Mouse (Mus musculus) heart, embryonic 13.5 days (tissue): ENCODE results near the gene Shank2. TPM values are rescaled to one million over a fixed set of nuclear protein-coding genes. Genes with fewer than 3 reads are reported as not detected.

ENCODE experiments used
- ATAC-seq: fragments of 200-750 bp; cut with Nextera tagmentation; 2 replicates; pipeline ENCODE4 v1.8.0; 2017; ENCODE audit warnings: moderate TSS enrichment; ENCODE audit not compliant: insufficient number of reproducible peaks, low FRiP score, low TSS enrichment; ENCODE audit errors: extremely low read depth
- H3K27ac ChIP-seq: fragments of 300-500 bp; sonication (generic); replicated peaks from 2 replicates; pipeline ENCODE4 v1.5.1; 2015; ENCODE audit warnings: moderate library complexity, mild to moderate bottlenecking, inconsistent platforms
- H3K27me3 ChIP-seq: fragments of 300-500 bp; sonication (generic); replicated peaks from 2 replicates; pipeline ENCODE4 v1.6.1; 2015; ENCODE audit warnings: mild to moderate bottlenecking, inconsistent platforms
- H3K36me3 ChIP-seq: fragments of 300-500 bp; sonication (generic); 2 replicates; pipeline ENCODE4 v1.6.1; 2015; ENCODE audit warnings: mild to moderate bottlenecking, inconsistent platforms
- H3K4me1 ChIP-seq: fragments of 300-500 bp; sonication (generic); 2 replicates; pipeline ENCODE4 v1.6.1; 2015; ENCODE audit warnings: inconsistent platforms
- H3K4me2 ChIP-seq: fragments of 300-500 bp; sonication (generic); 2 replicates; pipeline ENCODE4 v1.6.1; 2015; ENCODE audit warnings: inconsistent platforms, mild to moderate bottlenecking, moderate library complexity
- H3K4me3 ChIP-seq: fragments of 300-500 bp; sonication (generic); 2 replicates; pipeline ENCODE4 v1.5.1; 2015; ENCODE audit warnings: moderate library complexity, mild to moderate bottlenecking, inconsistent platforms
- H3K9ac ChIP-seq: fragments of 300-500 bp; sonication (generic); 2 replicates; pipeline ENCODE4 v1.6.1; 2015; ENCODE audit warnings: inconsistent platforms, mild to moderate bottlenecking, moderate library complexity
- H3K9me3 ChIP-seq: fragments of 300-500 bp; sonication (generic); 2 replicates; pipeline ENCODE4 v1.6.1; 2016; ENCODE audit warnings: inconsistent platforms
- WGBS: fragments of 180-500 bp; shearing (Covaris S2); methylation state at CpG from one replicate; pipeline ENCODE4 v1.1.7; 2015; ENCODE audit warnings: mixed read lengths; 5-methylcytosine and 5-hydroxymethylcytosine counted together
- polyA plus RNA-seq: library from polyadenylated mRNA; unstranded; fragments of >200 nt; fragmentation: Nextera tagmentation; extraction: Ambion mirVana; gene quantifications from 2 replicates; pipeline ENCODE4 v1.2.1, GENCODE M21; 2015

Shank2 gene
- polyA plus RNA-seq, 1 experiment from 2014 or later = 0.37 TPM

DNA sequence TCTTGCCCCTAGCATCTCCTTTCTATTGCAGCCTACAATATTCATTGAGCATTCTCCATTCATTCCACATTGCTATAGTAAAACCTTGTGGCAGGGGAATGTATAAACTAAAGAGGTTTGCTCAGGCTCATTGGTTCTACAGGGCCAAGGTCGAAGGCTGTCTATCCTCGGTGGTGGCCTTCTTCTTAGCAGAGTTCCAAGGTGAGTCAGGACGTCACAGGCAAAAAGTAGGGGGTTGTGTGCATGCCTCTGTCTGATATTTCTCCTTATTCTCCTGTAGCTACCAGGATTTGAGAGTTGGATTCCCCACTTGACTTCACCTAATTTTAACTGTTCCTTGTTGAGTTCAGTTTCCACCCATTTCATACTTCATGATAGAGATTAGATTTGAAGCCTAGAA lies 29.9 kb downstream of the Shank2 start:
- Histone ChIP-seq H3K4me3 (no peak overlapping the region), H3K36me3 (no peaks in the 10 kb centered on the region), H3K4me2 (no peak overlapping the region), H3K27ac (no peak overlapping the region), H3K9ac (no peak overlapping the region), H3K4me1 (peaks cover 6% of the 10 kb centered on the region; the same call in 1 of the 2 replicates), H3K27me3 (no peaks in the 10 kb centered on the region), H3K9me3 (no peaks in the 10 kb centered on the region)
- WGBS = 71% methylated on average over 3 of the region's 3 CpGs
- no peak for ATAC-seq

DNA sequence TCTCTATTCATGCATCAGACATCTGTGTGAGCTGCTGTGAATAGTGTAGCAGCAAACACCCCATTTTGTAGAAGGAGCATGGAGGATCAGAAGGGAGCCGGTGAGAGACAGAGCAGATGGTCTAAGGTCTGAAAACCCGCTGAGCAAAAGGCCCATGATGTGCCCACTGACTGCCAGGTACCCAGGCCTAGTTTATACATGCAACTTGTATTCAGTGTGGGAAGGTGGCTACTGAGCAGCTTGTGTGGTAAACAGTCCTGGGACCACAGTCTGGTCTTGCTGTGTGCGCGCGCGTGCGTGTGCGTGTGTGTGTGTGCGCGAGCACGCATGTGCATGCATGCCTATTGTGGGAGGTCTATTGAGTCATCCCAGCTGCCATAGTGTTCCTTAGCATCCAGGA lies 35.8 kb downstream of the Shank2 start:
- Histone ChIP-seq H3K4me2 (no peak overlapping the region), H3K27ac (no peak overlapping the region), H3K9ac (no peak overlapping the region), H3K9me3 (no peaks in the 10 kb centered on the region), H3K36me3 (no peaks in the 10 kb centered on the region), H3K4me1 (peaks cover 30% of the 10 kb centered on the region), H3K4me3 (no peak overlapping the region), H3K27me3 (no peaks in the 10 kb centered on the region)
- 94% methylated on average over 11 of the region's 11 CpGs for WGBS
- ATAC-seq = no peak

DNA sequence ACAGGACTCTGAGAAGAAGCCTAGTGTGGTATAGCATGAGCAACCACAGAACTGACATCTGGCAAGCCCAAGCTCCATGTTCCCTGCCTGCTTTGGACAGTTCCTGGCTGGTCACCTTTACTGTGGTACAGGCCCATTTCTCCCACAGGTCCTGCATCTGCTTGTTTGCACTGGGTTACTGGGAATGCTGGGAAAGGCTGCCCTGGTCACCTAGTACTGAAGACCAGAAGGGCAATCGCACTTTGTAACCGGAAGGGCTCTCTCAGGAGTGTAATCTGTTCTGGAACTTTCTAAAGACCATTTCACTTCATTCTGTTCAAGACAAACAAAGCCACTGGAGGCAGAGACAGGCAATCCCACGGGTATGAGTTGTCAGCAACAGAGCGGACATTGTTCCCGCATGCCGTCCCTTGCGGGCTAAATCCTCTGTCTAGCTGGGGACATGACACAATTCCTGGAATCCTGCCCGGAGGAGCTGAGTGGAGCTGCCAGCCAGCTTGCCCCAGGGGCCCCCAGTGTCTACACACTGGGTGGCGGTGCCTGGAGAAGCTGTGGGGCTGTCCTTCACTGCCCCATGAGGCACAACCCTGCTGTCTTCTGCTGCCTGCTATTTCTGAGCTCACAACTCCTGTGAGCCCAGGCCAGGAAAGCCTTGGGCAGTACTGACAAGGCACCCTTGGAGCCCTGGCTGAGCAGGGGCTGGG lies 36.4 kb downstream of the Shank2 start:
- peak overlapping the region; percentile 73 for H3K27ac ChIP-seq
- H3K36me3 ChIP-seq = no peaks in the 10 kb centered on the region
- WGBS = 26% methylated on average over 9 of the region's 9 CpGs
- peak; percentile 25; the same call in 1 of the 2 replicates for ATAC-seq
- no peaks in the 10 kb centered on the region for H3K27me3 ChIP-seq
- H3K4me2 ChIP-seq = peak overlapping the region; percentile 40; the same call in 1 of the 2 replicates
- no peaks in the 10 kb centered on the region for H3K9me3 ChIP-seq
- H3K4me3 ChIP-seq = no peak overlapping the region
- peaks cover 30% of the 10 kb centered on the region for H3K4me1 ChIP-seq
- H3K9ac ChIP-seq = peak overlapping the region; percentile 37; the same call in 1 of the 2 replicates

DNA sequence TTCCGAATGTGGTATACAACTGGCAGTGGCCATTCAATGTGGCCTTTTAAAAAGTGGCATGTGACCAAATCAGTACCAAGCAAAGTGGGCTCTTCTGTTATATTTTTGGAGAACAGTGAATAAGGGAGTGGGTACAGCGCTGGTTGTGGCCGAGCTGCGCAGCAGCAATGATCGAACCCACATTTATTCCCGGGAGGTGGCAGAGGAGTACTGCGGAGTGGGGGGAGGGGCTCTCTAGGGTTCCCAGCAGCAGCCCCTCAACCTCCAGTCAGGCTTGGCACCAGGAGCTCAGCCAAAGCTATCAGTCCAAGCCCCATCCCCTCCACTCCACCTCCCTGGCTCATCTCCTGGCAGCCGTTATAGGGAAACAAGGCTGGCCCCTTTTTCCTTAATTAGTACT lies 37.0 kb downstream of the Shank2 start:
- Histone ChIP-seq H3K36me3 (no peaks in the 10 kb centered on the region), H3K4me1 (peaks cover 30% of the 10 kb centered on the region), H3K27me3 (no peaks in the 10 kb centered on the region), H3K27ac (peak overlapping the region; percentile 73), H3K4me3 (no peak overlapping the region), H3K9ac (no peak overlapping the region), H3K9me3 (no peaks in the 10 kb centered on the region), H3K4me2 (peak overlapping the region; percentile 40; the same call in 1 of the 2 replicates)
- ATAC-seq = no peak
- 55% methylated on average over 8 of the region's 8 CpGs for WGBS

DNA sequence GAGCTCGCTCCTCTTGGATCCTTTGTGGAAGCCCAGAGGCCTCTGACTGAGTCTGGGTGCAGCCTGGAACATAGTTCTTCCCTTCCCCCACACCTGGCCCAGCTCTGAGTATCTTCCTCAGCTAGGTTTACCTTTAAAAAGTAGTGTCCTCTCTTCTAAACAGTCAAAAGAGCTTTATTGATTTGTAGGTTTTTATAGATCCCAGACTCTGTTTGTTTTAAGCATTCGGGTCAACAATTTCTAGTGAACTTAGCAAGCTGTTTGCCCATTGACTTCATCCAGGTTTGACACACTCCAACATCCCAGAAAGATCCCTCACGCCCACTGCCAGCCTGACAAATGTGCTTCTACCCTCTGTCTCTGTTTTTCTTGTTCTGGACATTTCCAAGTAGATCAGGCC lies 38.6 kb downstream of the Shank2 start:
- no peak overlapping the region for H3K9ac ChIP-seq
- 58% methylated on average over 3 of the region's 3 CpGs for WGBS
- H3K27ac ChIP-seq = no peak overlapping the region
- no peaks in the 10 kb centered on the region for H3K27me3 ChIP-seq
- H3K4me3 ChIP-seq = no peak overlapping the region
- ATAC-seq = no peak
- H3K9me3 ChIP-seq = no peaks in the 10 kb centered on the region
- peaks cover 39% of the 10 kb centered on the region for H3K4me1 ChIP-seq
- H3K4me2 ChIP-seq = no peak overlapping the region
- H3K36me3 ChIP-seq = no peaks in the 10 kb centered on the region

DNA sequence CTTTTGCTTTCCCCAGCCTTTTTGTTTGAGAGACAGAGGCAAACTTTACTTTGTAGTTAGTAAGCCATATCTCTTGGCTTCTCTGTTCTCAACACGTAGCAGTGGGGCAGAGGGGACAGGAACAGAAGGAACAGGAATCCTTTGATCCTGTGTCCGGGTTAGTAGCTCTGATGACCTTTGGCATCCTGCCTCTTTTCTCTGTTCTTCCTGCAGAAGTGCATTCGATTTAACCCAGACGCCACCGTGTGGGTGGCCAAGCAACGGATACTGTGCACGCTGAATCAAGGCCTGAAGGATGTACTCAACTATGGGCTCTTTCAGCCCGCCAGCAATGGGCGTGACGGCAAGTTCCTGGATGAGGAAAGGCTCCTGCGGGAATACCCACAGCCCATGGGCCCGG lies 50.3 kb downstream of the Shank2 start:
- Histone ChIP-seq H3K27me3 (peaks cover 11% of the 10 kb centered on the region; the same call in 1 of the 2 replicates), H3K27ac (no peak overlapping the region), H3K9ac (no peak overlapping the region), H3K4me2 (no peak overlapping the region), H3K36me3 (no peaks in the 10 kb centered on the region), H3K4me1 (peaks cover 26% of the 10 kb centered on the region), H3K9me3 (no peaks in the 10 kb centered on the region), H3K4me3 (no peak overlapping the region)
- ATAC-seq = no peak
- WGBS = 8% methylated on average over 12 of the region's 12 CpGs

DNA sequence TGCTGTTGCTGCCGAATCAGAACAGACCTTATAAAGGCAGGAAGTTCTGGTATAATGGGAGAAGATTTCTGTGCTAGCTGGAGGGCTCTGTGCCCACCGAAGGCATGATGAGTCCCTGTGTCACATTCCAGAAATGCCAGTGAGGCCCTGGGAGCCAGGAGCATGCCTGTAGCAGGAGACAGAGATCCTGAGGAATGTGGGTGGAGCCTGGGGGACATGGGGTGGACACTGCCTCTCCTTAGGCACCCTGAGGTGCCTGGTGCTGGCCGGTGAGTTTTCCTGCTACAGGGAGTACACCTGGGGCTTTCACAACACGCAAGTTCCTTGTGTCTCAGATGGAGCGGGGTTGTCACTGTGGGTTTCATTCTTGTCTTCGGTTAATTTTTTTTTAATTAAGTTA lies 53.5 kb downstream of the Shank2 start:
- WGBS = 48% methylated on average over 6 of the region's 6 CpGs
- H3K36me3 ChIP-seq = no peaks in the 10 kb centered on the region
- 0 out of 2 replicates have a peak overlapping the region, but pooled peaks have one; percentile 10 for H3K27ac ChIP-seq
- H3K27me3 ChIP-seq = peaks cover 4% of the 10 kb centered on the region; the same call in 1 of the 2 replicates
- H3K4me3 ChIP-seq = no peak overlapping the region
- H3K9me3 ChIP-seq = no peaks in the 10 kb centered on the region
- H3K9ac ChIP-seq = no peak overlapping the region
- no peak for ATAC-seq
- H3K4me1 ChIP-seq = peaks cover 26% of the 10 kb centered on the region
- peak overlapping the region; percentile 36; the same call in 1 of the 2 replicates for H3K4me2 ChIP-seq

DNA sequence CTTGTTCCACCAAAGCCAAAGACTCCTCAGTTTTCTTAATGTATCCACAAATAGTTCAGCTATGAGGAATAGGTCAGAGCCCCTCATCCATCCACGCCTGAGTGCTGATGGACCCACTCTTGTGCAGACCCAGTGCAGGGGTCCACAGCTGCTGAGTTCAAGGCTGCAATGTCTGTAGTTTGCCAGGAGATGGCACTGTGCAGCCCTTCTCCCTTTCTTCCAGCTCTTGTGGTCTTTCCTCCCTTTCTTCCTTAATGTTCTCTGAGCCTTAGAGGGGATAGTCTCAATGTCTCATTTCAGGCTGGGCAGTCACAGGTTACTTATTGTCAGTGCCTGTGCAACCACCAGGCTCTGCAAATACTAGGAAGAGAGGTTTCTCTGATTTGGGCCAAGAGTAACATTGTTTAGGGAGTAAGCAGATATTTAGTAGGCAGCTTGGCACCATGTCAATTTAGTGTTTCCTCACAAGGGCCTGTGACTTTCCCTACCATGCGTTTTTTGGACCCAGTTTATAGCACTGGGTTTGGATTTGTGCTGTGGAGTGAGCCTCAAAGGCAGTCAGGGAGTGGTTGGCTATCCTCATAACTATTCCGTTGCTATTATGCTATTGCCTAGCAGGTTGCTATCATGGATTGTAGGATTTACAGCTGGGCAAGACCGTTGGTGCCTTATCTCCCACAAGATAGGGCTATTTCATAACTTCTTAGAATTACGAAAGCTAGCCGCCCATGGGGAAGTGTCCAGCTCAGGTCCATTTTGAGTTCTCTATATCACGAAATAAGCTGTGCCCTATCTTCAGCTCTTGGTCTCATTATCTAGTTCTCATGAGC lies 54.2 kb downstream of the Shank2 start:
- Histone ChIP-seq H3K4me1 (peaks cover 26% of the 10 kb centered on the region), H3K36me3 (no peaks in the 10 kb centered on the region), H3K9me3 (no peaks in the 10 kb centered on the region), H3K27ac (no peak overlapping the region), H3K9ac (no peak overlapping the region), H3K4me2 (no peak overlapping the region), H3K4me3 (no peak overlapping the region), H3K27me3 (no peaks in the 10 kb centered on the region; the same call in 1 of the 2 replicates)
- ATAC-seq = no peak
- 53% methylated on average over 7 of the region's 7 CpGs for WGBS

DNA sequence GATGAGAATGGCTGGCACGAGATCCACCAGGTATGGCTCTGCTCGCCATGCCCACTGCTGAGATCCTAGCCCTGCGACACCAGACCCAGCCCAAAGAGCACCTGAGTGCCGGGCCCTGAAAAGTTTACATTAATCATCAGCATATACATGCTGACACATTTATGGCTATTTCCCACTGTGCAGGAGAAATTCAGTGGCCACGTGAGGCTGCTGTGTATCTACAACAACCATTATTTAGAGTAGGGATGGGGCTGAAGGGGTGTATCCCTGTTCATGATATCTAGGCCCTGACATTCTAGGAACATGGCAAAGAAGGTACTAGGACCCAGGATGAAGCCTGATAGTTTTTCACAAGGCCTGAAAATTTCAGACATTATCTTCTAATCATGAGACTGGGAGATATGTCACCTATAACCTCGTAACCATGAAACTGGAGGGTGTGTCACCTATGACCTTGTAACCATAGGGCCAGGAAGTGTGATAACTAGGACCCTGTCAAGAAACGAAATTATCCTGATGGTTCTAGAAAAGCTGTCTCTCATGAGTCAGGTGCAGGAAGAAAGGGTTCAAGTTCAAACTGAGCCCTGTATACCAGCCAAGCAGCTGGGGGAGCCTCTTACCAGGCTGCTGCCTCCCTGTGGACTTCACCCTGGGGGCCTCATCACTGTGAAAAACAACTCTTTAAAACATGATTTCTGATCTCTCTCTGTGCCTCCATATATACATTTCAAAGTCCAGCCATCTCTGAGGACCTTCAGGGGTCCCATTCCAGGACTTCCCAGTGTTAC lies 68.6 kb downstream of the Shank2 start:
- H3K9ac ChIP-seq = no peak overlapping the region

DNA sequence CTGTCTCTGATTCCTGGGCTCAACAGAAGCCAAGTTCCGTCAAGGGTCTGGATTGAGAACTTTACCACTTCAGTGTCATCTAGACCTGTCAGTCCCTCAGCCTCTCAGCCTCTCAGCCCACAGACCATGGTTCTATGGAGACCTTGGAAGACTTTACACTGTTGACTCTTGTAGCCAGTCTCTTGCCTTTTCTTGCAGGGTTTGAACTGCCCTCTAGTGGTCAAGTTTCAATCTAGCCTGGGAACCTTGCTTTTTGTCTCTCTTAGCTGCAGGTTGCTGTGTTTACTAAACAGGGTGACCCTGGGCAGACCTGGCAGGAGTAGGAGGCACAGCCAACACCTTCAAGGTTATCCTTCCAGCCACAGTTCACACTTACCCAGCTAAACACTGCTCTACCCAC lies 70.5 kb downstream of the Shank2 start:
- no peaks in the 10 kb centered on the region for H3K4me1 ChIP-seq
- no peak overlapping the region for H3K27ac ChIP-seq
- no peaks in the 10 kb centered on the region for H3K36me3 ChIP-seq
- no peak for ATAC-seq
- no peak overlapping the region for H3K9ac ChIP-seq
- no peaks in the 10 kb centered on the region for H3K9me3 ChIP-seq
- WGBS = 22% methylated on average over 1 of the region's 1 CpGs
- H3K4me2 ChIP-seq = no peak overlapping the region
- H3K4me3 ChIP-seq = no peak overlapping the region
- H3K27me3 ChIP-seq = 0 out of 2 replicates have a peak, but pooled peaks cover 4% of the 10 kb centered on the region

More for the DNA sequence above, 68.6 kb downstream of the Shank2 start:
- 71% methylated on average over 7 of the region's 7 CpGs for WGBS
- H3K27me3 ChIP-seq = 0 out of 2 replicates have a peak, but pooled peaks cover 4% of the 10 kb centered on the region
- H3K27ac ChIP-seq = no peak overlapping the region
- no peak overlapping the region for H3K4me3 ChIP-seq
- no peaks in the 10 kb centered on the region for H3K4me1 ChIP-seq
- H3K36me3 ChIP-seq = no peaks in the 10 kb centered on the region
- ATAC-seq = no peak
- H3K9me3 ChIP-seq = no peaks in the 10 kb centered on the region
- H3K4me2 ChIP-seq = no peak overlapping the region

DNA sequence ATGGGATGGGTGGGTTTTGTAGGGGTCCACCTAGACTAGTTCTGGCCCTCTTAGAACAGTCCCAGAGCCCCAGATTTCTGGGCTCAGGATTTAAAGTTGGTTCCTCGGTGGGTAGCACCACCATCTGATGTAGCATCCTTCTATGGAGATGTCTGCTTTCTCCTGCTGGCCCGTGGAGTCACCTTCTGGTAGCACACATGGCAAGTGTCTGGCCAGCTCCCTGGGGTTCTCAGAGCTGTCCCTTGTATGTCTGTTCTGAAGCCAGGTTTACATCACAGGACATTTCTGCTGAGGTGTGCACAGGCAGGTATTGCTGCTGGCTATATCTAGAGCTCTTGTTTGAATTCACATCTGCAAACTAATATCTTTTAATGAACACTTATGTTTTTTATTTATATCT lies 71.1 kb downstream of the Shank2 start:
- 75% methylated on average over 2 of the region's 2 CpGs for WGBS
- no peak overlapping the region for H3K27ac ChIP-seq
- H3K9me3 ChIP-seq = no peaks in the 10 kb centered on the region
- H3K4me1 ChIP-seq = no peaks in the 10 kb centered on the region
- no peaks in the 10 kb centered on the region for H3K36me3 ChIP-seq
- H3K4me2 ChIP-seq = no peak overlapping the region
- ATAC-seq = no peak
- H3K9ac ChIP-seq = no peak overlapping the region
- H3K4me3 ChIP-seq = no peak overlapping the region
- H3K27me3 ChIP-seq = 0 out of 2 replicates have a peak, but pooled peaks cover 4% of the 10 kb centered on the region
